Mouse (Mus musculus) embryonic fibroblast, embryonic 13.5 days (primary cell): ENCODE measurements around the gene Tbx18.

Experiments used
- CTCF ChIP-seq: IDR thresholded peaks from 2 replicates; pipeline ENCODE4 v1.5.1; 2011; ENCODE audit warnings: mild to moderate bottlenecking, control low read depth, low read length, moderate library complexity, borderline replicate concordance; ENCODE audit not compliant: insufficient read depth
- POLR2A ChIP-seq: IDR thresholded peaks from 2 replicates; pipeline ENCODE4 v1.6.1; 2011; ENCODE audit warnings: low read depth, mild to moderate bottlenecking, control low read depth, low read length, moderate library complexity

DNA sequence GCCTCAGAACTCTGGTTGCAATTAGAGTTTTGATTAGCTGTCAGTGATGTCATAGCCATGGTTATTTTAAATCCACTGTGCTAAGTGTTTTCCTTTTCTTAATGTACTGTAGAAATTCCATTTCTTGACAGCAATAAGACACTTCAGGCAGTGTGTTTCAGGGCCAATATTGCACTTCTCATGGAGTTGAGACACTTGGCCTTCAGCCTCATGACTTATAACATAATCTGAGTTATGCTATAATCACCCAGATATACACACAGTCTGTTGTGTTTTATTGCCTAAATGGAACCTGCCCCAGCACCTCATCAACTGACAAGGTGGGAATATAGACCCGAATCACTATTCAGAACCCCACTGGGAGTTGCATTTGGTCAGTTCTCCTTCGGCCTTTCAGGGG is 42.9 kb upstream of the Tbx18 start:
- TF ChIP-seq CTCF = no peak
- TF ChIP-seq POLR2A = no peak
